Mouse (Mus musculus): ENCODE measurements around the gene Ros1. TPM values are rescaled to one million over a fixed set of nuclear protein-coding genes. Genes with fewer than 3 reads are reported as not detected.

Gene Ros1
- polyA plus RNA-seq, 1 experiment, result not detected

- DNase-seq (ENCODE audit: extremely low spot score in 1 of 2, low spot score in 1 of 2), result no peak
Observed at GRCm38 (mm10) chr10:52165376-52165775, 29.7 kb downstream of the Ros1 start.

- DNase-seq (ENCODE audit: extremely low spot score in 1 of 2, low spot score in 1 of 2), result no peak
Observed at GRCm38 (mm10) chr10:52160604-52161003, 34.4 kb downstream of the Ros1 start.

GRCm38 (mm10) chr10:52159704-52160103 lies 35.3 kb downstream of the Ros1 start:
- DNase-seq (ENCODE audit: extremely low spot score in 1 of 2, low spot score in 1 of 2), result no peak

GRCm38 (mm10) chr10:52133354-52134074 lies 61.5 kb downstream of the Ros1 start:
- DNase-seq (ENCODE audit: extremely low spot score in 1 of 2, low spot score in 1 of 2), result no peak

GRCm38 (mm10) chr10:52130762-52131161 lies 64.3 kb downstream of the Ros1 start:
- no peak for DNase-seq (ENCODE audit: extremely low spot score in 1 of 2, low spot score in 1 of 2)

GRCm38 (mm10) chr10:52128874-52129412 lies 66.1 kb downstream of the Ros1 start:
- DNase-seq (ENCODE audit: extremely low spot score in 1 of 2, low spot score in 1 of 2), result peak in 1 of 2 experiments; percentile 6

- DNase-seq (ENCODE audit: extremely low spot score in 1 of 2, low spot score in 1 of 2), result peak in 1 of 2 experiments; percentile 76
Observed at GRCm38 (mm10) chr10:52106164-52106757, 88.8 kb downstream of the Ros1 start.

GRCm38 (mm10) chr10:52101273-52101672 lies 93.8 kb downstream of the Ros1 start:
- DNase-seq (ENCODE audit: extremely low spot score in 1 of 2, low spot score in 1 of 2), result no peak

- no peak for DNase-seq (ENCODE audit: extremely low spot score in 1 of 2, low spot score in 1 of 2)
Observed at GRCm38 (mm10) chr10:52092181-52092580, 102.9 kb downstream of the Ros1 start.

- no peak for DNase-seq (ENCODE audit: extremely low spot score in 1 of 2, low spot score in 1 of 2)
Observed at GRCm38 (mm10) chr10:52086681-52087080, 108.4 kb downstream of the Ros1 start.

- DNase-seq (ENCODE audit: extremely low spot score in 1 of 2, low spot score in 1 of 2), result peak; percentile 11 to 63
Observed at GRCm38 (mm10) chr10:52072482-52072881, 122.6 kb downstream of the Ros1 start.

GRCm38 (mm10) chr10:52048287-52048686 lies 146.8 kb downstream of the Ros1 start:
- DNase-seq (ENCODE audit: extremely low spot score in 1 of 2, low spot score in 1 of 2), result no peak

GRCm38 (mm10) chr10:52043086-52043485 lies 152.0 kb downstream of the Ros1 start:
- no peak for DNase-seq (ENCODE audit: extremely low spot score in 1 of 2, low spot score in 1 of 2)

GRCm38 (mm10) chr10:52039392-52039791 lies 155.7 kb downstream of the Ros1 start:
- DNase-seq (ENCODE audit: extremely low spot score in 1 of 2, low spot score in 1 of 2), result no peak

GRCm38 (mm10) chr10:52033729-52034128 lies 161.3 kb downstream of the Ros1 start:
- no peak for DNase-seq (ENCODE audit: extremely low spot score in 1 of 2, low spot score in 1 of 2)

GRCm38 (mm10) chr10:52029421-52030080 lies 165.5 kb downstream of the Ros1 start:
- DNase-seq (ENCODE audit: extremely low spot score in 1 of 2, low spot score in 1 of 2), result no peak

- no peak for DNase-seq (ENCODE audit: extremely low spot score in 1 of 2, low spot score in 1 of 2)
Observed at GRCm38 (mm10) chr10:52028561-52029370, 166.3 kb downstream of the Ros1 start.

GRCm38 (mm10) chr10:52027161-52028035 lies 167.6 kb downstream of the Ros1 start:
- DNase-seq (ENCODE audit: extremely low spot score in 1 of 2, low spot score in 1 of 2), result no peak

GRCm38 (mm10) chr10:52025821-52026220 lies 169.2 kb downstream of the Ros1 start:
- DNase-seq (ENCODE audit: extremely low spot score in 1 of 2, low spot score in 1 of 2), result no peak

GRCm38 (mm10) chr10:52025291-52025690 lies 169.8 kb downstream of the Ros1 start:
- no peak for DNase-seq (ENCODE audit: extremely low spot score in 1 of 2, low spot score in 1 of 2)
